Mouse (Mus musculus) midbrain, embryonic 14.5 days (tissue): Measurements from ENCODE around the gene Zfp408. TPM values are rescaled to one million over a fixed set of nuclear protein-coding genes. Genes with fewer than 3 reads are reported as not detected.

ENCODE experiments used
- ATAC-seq: fragments of 200-750 bp; cut with Nextera tagmentation; 2 replicates; pipeline ENCODE4 v1.8.0; 2017; ENCODE audit warnings: moderate number of reproducible peaks, moderate library complexity; ENCODE audit not compliant: low FRiP score, low TSS enrichment
- DNase-seq: peaks from one replicate; pipeline ENCODE4 v3.0.0-alpha.2; 2015
- H3K27ac ChIP-seq: fragments of 300-500 bp; sonication (generic); replicated peaks from 2 replicates; pipeline ENCODE4 v1.5.1; 2014; ENCODE audit warnings: mild to moderate bottlenecking, low read depth, low read length, moderate library complexity
- H3K27me3 ChIP-seq: fragments of 300-500 bp; sonication (generic); 2 replicates; pipeline ENCODE4 v1.6.1; 2014; ENCODE audit warnings: low read length, control low read depth, mixed read lengths; ENCODE audit not compliant: control insufficient read depth, insufficient read depth
- H3K36me3 ChIP-seq: fragments of 300-500 bp; sonication (generic); 2 replicates; pipeline ENCODE4 v1.6.1; 2014; ENCODE audit warnings: low read length, control low read depth; ENCODE audit not compliant: control insufficient read depth, insufficient read depth
- H3K4me1 ChIP-seq: fragments of 300-500 bp; sonication (generic); 2 replicates; pipeline ENCODE4 v1.6.1; 2014; ENCODE audit warnings: mild to moderate bottlenecking, antibody characterized with exemption, low read length, control low read depth; ENCODE audit not compliant: control insufficient read depth, insufficient read depth
- H3K4me2 ChIP-seq: fragments of 300-500 bp; sonication (generic); 2 replicates; pipeline ENCODE4 v1.6.1; 2014; ENCODE audit warnings: mild to moderate bottlenecking, low read length, moderate library complexity
- H3K4me3 ChIP-seq: fragments of 300-500 bp; sonication (generic); replicated peaks from 2 replicates; pipeline ENCODE4 v1.5.1; 2014; ENCODE audit warnings: low read depth, low read length
- H3K9ac ChIP-seq: fragments of 300-500 bp; sonication (generic); replicated peaks from 2 replicates; pipeline ENCODE4 v1.6.1; 2014; ENCODE audit warnings: mild to moderate bottlenecking, low read length, moderate library complexity
- H3K9me3 ChIP-seq: fragments of 300-500 bp; sonication (generic); 2 replicates; pipeline ENCODE4 v1.6.1; 2016; ENCODE audit warnings: low read length, control low read depth, mixed read lengths; ENCODE audit not compliant: control insufficient read depth
- WGBS: fragments of 180-500 bp; shearing (Covaris S2); extraction: QIAGEN DNeasy Blood & Tissue Kit; methylation state at CpG from one replicate; pipeline ENCODE4 v1.1.7; 2014; 5-methylcytosine and 5-hydroxymethylcytosine counted together
- polyA plus RNA-seq: library from polyadenylated mRNA; unstranded; fragments of >200 nt; fragmentation: Nextera tagmentation; extraction: Ambion mirVana; gene quantifications from 2 replicates; pipeline ENCODE4 v1.2.1, GENCODE M21; 2014

Gene Zfp408
- polyA plus RNA-seq = 8.3 and 10.8 TPM in 2 replicates

- H3K27me3 ChIP-seq = no peaks in the 10 kb centered on the region
- peak within 1 kb of the TSS; percentile 99 for H3K4me2 ChIP-seq
- under 1% methylated on average over 44 of the region's 44 CpGs for WGBS
- peaks cover 19% of the 10 kb centered on the region for H3K4me1 ChIP-seq
- H3K9ac ChIP-seq = peak within 1 kb of the TSS; percentile 91
- H3K4me3 ChIP-seq = peak within 1 kb of the TSS; percentile 90
- peaks cover 44% of the 10 kb centered on the region for H3K36me3 ChIP-seq
- no peaks in the 10 kb centered on the region for H3K9me3 ChIP-seq
- DNase-seq = peak; percentile 98
- peak within 1 kb of the TSS; percentile 80 for H3K27ac ChIP-seq
- peak; percentile 96 for ATAC-seq
Observed at GRCm38 (mm10) chr2:91649553-91650359, at the start of gene Zfp408, which contains the start of gene Arhgap1. Zfp408 (minus strand) TSS chr2:91649791. Arhgap1 (plus strand) TSS chr2:91649860.

- DNase-seq (no peak), ATAC-seq (no peak)
- 86% methylated on average over 1 of the region's 1 CpGs for WGBS
- Histone ChIP-seq H3K4me3 (no peak overlapping the region), H3K9me3 (no peaks in the 10 kb centered on the region), H3K27me3 (no peaks in the 10 kb centered on the region), H3K4me1 (no peaks in the 10 kb centered on the region), H3K4me2 (no peak overlapping the region), H3K36me3 (peaks cover 11% of the 10 kb centered on the region), H3K27ac (no peak overlapping the region), H3K9ac (no peak overlapping the region)
Observed at GRCm38 (mm10) chr2:91699225-91699624, 49.6 kb upstream of the Zfp408 start.

DNA sequence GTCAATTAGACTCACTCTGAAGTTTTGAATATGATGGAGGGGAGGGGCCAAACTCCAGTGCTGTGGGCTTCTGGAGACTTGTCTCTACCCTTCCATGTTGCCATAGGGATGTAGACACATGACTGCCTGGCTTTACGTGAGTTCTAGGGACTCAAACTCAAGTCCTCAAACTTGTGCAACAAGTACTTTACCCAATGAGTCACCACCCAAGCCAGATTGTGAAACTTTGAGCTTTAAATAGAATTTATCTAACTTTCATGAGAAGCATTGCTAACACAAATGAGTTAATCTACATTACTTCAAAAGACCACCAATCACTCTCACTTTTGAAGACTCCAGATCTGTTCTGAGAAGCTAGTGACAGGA is 46.6 kb upstream of the Zfp408 start:
- H3K4me1 ChIP-seq = no peaks in the 10 kb centered on the region

DNA sequence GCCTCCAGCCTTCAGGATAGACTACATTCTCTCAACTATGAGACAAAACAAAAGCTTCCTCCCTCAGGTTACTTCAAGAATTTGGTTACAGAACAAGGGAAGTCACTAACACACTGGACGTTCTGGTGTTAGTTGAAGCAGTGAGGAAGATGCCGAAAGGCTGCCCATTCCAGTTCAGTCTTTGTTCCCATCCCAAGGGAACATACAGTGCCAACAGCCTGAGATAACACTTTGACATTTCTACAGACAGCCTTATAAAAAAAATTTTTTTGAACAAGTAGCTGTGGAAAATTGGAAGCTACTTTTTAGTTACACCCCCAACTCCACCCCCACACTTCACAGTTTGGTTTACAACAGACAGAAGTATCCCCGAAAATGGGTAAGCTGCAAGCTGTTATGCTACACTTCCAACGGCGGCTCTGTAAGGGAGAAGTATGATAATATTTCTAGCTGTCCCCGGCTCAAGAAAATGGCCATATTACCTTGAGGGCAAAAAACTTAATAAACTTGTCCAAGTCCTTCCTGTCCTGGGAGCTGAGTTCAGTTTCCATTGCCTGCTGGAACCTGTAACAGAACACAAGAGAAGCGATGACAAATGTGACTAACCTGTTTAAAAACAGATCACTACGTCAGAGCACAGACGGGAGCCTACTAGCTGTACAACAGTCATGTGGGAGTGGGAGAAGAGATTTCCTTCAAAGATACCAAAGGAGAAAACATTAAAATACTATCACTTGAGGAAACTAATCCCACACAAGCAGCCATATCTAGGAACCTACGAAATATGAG is 46.0 kb upstream of the Zfp408 start:
- Histone ChIP-seq H3K27me3 (no peaks in the 10 kb centered on the region), H3K4me2 (no peak overlapping the region), H3K27ac (no peak overlapping the region), H3K9me3 (no peaks in the 10 kb centered on the region), H3K4me3 (no peak overlapping the region), H3K36me3 (peaks cover 35% of the 10 kb centered on the region), H3K4me1 (no peaks in the 10 kb centered on the region), H3K9ac (no peak overlapping the region)
- ATAC-seq (no peak), DNase-seq (no peak)
- 94% methylated on average over 10 of the region's 10 CpGs for WGBS

More for the DNA sequence above, 46.6 kb upstream of the Zfp408 start:
- H3K9me3 ChIP-seq = no peaks in the 10 kb centered on the region
- H3K9ac ChIP-seq = no peak overlapping the region
- no peak overlapping the region for H3K27ac ChIP-seq
- no peak overlapping the region for H3K4me3 ChIP-seq
- DNase-seq = no peak
- no peak for ATAC-seq
- H3K27me3 ChIP-seq = no peaks in the 10 kb centered on the region
- no peak overlapping the region for H3K4me2 ChIP-seq
- 88% methylated on average over 1 of the region's 1 CpGs for WGBS
- peaks cover 30% of the 10 kb centered on the region for H3K36me3 ChIP-seq

GRCm38 (mm10) chr2:91689452-91689851 is 39.9 kb upstream of the Zfp408 start:
- no peak overlapping the region for H3K4me3 ChIP-seq
- no peak overlapping the region for H3K27ac ChIP-seq
- no peak overlapping the region for H3K4me2 ChIP-seq
- DNase-seq (no peak), ATAC-seq (no peak)
- peaks cover 78% of the 10 kb centered on the region for H3K36me3 ChIP-seq
- no peaks in the 10 kb centered on the region for H3K27me3 ChIP-seq
- H3K9me3 ChIP-seq = no peaks in the 10 kb centered on the region
- H3K4me1 ChIP-seq = no peaks in the 10 kb centered on the region
- 87% methylated on average over 7 of the region's 7 CpGs for WGBS
- no peak overlapping the region for H3K9ac ChIP-seq

DNA sequence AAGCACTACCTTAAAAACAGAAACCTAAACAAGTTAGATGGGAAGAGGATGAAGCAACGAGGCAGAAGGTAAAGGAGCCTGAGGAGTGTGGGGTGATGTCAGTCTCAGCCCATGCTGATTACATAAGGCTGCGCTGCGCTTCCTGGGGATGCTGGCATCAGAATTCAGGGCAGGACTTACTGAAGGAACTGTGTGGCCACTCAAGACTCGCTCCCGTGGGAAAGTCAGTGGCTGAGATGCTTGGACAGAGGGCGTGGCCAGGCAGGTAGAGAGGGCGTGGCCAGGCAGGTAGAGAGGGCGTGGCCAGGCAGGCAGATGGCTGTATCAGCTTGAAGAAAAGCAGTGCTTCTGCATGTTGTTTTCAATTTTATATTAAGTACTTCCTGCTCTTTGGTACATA is 34.3 kb upstream of the Zfp408 start:
- Histone ChIP-seq H3K4me3 (no peak overlapping the region), H3K27me3 (no peaks in the 10 kb centered on the region), H3K9ac (no peak overlapping the region), H3K27ac (no peak overlapping the region), H3K4me2 (no peak overlapping the region), H3K36me3 (peaks cover 85% of the 10 kb centered on the region), H3K4me1 (no peaks in the 10 kb centered on the region), H3K9me3 (no peaks in the 10 kb centered on the region)
- WGBS = 82% methylated on average over 8 of the region's 8 CpGs
- DNase-seq (no peak), ATAC-seq (no peak)

- DNase-seq = peak; percentile 73
- Histone ChIP-seq H3K27me3 (no peaks in the 10 kb centered on the region), H3K36me3 (peaks cover 85% of the 10 kb centered on the region), H3K9ac (no peak overlapping the region), H3K27ac (no peak overlapping the region), H3K4me2 (no peak overlapping the region), H3K4me1 (no peaks in the 10 kb centered on the region), H3K9me3 (no peaks in the 10 kb centered on the region), H3K4me3 (no peak overlapping the region)
- 55% methylated on average over 4 of the region's 4 CpGs for WGBS
- ATAC-seq = no peak
Observed at GRCm38 (mm10) chr2:91682850-91683249, 33.3 kb upstream of the Zfp408 start.

DNA sequence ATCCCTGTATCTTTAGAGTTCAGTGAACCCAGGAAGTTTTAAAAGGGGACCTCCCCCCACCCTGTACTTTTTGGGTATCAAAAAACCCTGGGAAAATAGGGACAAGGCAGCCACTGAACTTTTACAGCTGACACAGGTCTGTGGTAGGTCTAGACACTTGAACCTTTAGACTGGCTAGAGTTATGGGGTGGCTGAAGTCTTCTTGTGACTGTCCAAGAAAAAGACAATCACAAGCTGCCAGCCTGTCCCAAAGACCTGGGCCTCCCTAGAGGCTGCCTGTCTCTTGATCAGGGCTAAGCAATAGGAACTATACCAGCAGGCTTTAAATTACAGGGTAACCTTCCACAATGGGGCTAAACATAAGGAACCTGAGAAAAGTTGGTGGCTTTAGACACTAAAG is 27.4 kb upstream of the Zfp408 start:
- no peaks in the 10 kb centered on the region for H3K4me1 ChIP-seq
- H3K27me3 ChIP-seq = no peaks in the 10 kb centered on the region
- H3K9ac ChIP-seq = no peak overlapping the region
- H3K4me3 ChIP-seq = no peak overlapping the region
- no peak for DNase-seq
- H3K4me2 ChIP-seq = no peak overlapping the region
- no peak for ATAC-seq
- peaks cover 94% of the 10 kb centered on the region for H3K36me3 ChIP-seq
- H3K27ac ChIP-seq = no peak overlapping the region
- H3K9me3 ChIP-seq = no peaks in the 10 kb centered on the region
